Mouse (Mus musculus): Measurements from ENCODE around the gene Stox2. TPM values are rescaled to one million over a fixed set of nuclear protein-coding genes. Genes with fewer than 3 reads are reported as not detected.
A peak's percentile ranks its signal among the peaks of the same experiment; 100 is the strongest.

Stox2 gene
- polyA plus RNA-seq, 1 experiment from 2014 or later, result 7.4 TPM

GRCm38 (mm10) chr8:47243016-47243630 lies 203.0 kb downstream of the Stox2 start:
- peak; percentile 85 for ATAC-seq
- DNase-seq (ENCODE audit: low spot score), result peak; percentile 94
- peak overlapping the region; percentile 30 for H3K4me3 ChIP-seq (ENCODE audit: low read depth, low read length)
- no peaks in the 10 kb centered on the region for H3K9me3 ChIP-seq (ENCODE audit: low read length)
- TF ChIP-seq CTCF (IDR thresholded peaks at IDR 0.05) (no peak), EP300 (IDR thresholded peaks at IDR 0.05) (peak; percentile 96)
- H3K27me3 ChIP-seq (replicated peaks; ENCODE audit: insufficient read depth, low read length), result no peaks in the 10 kb centered on the region
- H3K36me3 ChIP-seq (ENCODE audit: insufficient read depth, low read length), result no peaks in the 10 kb centered on the region
- peak overlapping the region; percentile 56 for H3K4me2 ChIP-seq (replicated peaks; ENCODE audit: low read depth, low read length)
- peak overlapping the region; percentile 72 for H3K27ac ChIP-seq (ENCODE audit: low read length)
- H3K9ac ChIP-seq (replicated peaks; ENCODE audit: low read depth), result no peak overlapping the region
- 28% methylated on average over 8 of the region's 8 CpGs for WGBS
- peaks cover 4% of the 10 kb centered on the region; the same call in 1 of the 2 replicates for H3K4me1 ChIP-seq (ENCODE audit: insufficient read depth, low read depth, low read length)

DNA sequence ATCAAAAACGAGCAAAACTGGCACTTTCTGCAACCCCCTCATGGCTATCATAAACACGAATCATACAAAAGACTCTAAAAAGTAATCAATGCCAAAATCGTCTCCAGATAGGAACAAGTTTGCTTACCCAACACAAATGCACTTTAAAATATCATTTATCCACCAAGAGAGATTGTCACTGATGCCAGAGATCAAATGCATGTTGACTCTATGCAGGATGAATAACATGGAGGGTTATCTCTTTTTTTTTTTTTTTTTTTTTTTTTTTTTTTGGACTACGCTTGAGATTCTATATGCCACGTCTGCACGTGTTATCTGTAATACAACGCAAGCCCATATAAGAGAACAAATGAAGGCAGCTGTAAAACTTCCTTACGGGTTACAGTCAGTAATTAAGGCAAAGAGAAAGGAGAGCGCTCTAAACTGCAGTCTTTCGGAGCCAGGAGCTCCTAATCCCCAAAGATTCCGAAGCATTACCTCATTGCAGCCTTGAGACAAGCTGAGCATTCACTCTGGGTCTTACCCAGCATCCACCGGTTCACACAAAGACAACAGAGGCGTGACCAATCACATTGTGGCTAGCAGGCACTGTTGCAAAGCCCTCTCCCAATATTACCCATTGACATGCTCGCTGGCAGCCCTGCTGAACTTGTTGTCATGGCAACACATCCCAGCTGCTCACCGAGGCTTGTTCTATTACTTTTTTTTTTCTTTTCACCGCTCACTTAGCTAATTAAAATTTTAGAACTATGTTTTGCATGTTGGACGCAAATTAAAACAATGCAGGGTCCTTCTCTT lies 203.8 kb downstream of the Stox2 start:
- Histone ChIP-seq H3K27ac (ENCODE audit: low read length) (peak overlapping the region; percentile 33; the same call in 1 of the 2 replicates), H3K4me2 (replicated peaks; ENCODE audit: low read depth, low read length) (peak overlapping the region; percentile 56), H3K9me3 (ENCODE audit: low read length) (no peaks in the 10 kb centered on the region), H3K4me1 (ENCODE audit: insufficient read depth, low read depth, low read length) (peaks cover 4% of the 10 kb centered on the region; the same call in 1 of the 2 replicates), H3K9ac (replicated peaks; ENCODE audit: low read depth) (no peak overlapping the region), H3K4me3 (ENCODE audit: low read depth, low read length) (peak overlapping the region; percentile 30), H3K27me3 (replicated peaks; ENCODE audit: insufficient read depth, low read length) (no peaks in the 10 kb centered on the region), H3K36me3 (ENCODE audit: insufficient read depth, low read length) (no peaks in the 10 kb centered on the region)
- no peak for TF ChIP-seq EP300 (IDR thresholded peaks at IDR 0.05)
- no peak for TF ChIP-seq CTCF (IDR thresholded peaks at IDR 0.05)
- DNase-seq (ENCODE audit: low spot score) (peak; percentile 92), ATAC-seq (peak; percentile 87)
- 20% methylated on average over 17 of the region's 17 CpGs for WGBS

DNA sequence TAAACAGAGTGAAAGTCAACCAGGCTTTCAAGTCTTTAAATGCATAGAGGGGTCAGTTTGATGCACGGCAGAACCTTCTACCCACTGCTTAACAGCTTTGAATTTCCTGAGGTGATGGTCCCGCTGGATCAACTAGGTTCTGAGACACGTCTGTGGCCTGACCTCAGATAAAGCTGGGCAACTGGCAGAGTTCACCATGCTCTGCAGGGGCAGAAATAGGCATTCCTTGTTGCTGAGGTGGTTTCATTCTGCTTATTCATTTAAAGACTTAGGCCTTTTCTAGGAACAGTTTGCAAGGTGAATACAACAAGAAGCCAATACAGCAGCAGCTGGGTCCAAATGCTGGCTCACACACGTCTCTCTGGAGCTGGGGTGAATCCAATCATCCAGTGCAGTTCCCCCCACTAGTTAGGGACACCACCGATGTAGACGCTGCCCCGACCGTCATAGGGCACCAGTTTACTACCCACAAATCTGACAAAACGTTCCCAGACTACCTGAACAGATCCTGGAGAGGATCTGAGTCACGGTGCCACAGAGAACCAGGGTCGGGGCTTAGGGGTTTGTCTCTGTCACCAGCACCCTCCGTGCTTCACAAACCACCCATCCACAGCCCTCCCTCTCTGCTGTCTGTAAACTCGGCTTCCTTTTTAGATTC lies 204.6 kb downstream of the Stox2 start:
- 68% methylated on average over 13 of the region's 13 CpGs for WGBS
- Histone ChIP-seq H3K27ac (ENCODE audit: low read length) (no peak overlapping the region), H3K4me2 (replicated peaks; ENCODE audit: low read depth, low read length) (peak overlapping the region; percentile 56), H3K9ac (replicated peaks; ENCODE audit: low read depth) (no peak overlapping the region), H3K9me3 (ENCODE audit: low read length) (no peaks in the 10 kb centered on the region), H3K27me3 (replicated peaks; ENCODE audit: insufficient read depth, low read length) (no peaks in the 10 kb centered on the region), H3K4me1 (ENCODE audit: insufficient read depth, low read depth, low read length) (peaks cover 4% of the 10 kb centered on the region; the same call in 1 of the 2 replicates), H3K4me3 (ENCODE audit: low read depth, low read length) (peak overlapping the region; percentile 30; the same call in 1 of the 2 replicates), H3K36me3 (ENCODE audit: insufficient read depth, low read length) (no peaks in the 10 kb centered on the region)
- DNase-seq (ENCODE audit: low spot score) (no peak), ATAC-seq (no peak)
- TF ChIP-seq EP300 (IDR thresholded peaks at IDR 0.05), result no peak
- TF ChIP-seq CTCF (IDR thresholded peaks at IDR 0.05), result no peak

- H3K9me3 ChIP-seq (ENCODE audit: low read length), result no peaks in the 10 kb centered on the region
Measured at GRCm38 (mm10) chr8:47240871-47241270, 205.3 kb downstream of the Stox2 start.

GRCm38 (mm10) chr8:47240266-47240665 lies 205.9 kb downstream of the Stox2 start:
- Histone ChIP-seq H3K4me2 (replicated peaks; ENCODE audit: low read depth, low read length) (peak overlapping the region; percentile 3; the same call in 1 of the 2 replicates), H3K4me1 (ENCODE audit: insufficient read depth, low read depth, low read length) (peaks cover 4% of the 10 kb centered on the region; the same call in 1 of the 2 replicates), H3K27me3 (replicated peaks; ENCODE audit: insufficient read depth, low read length) (no peaks in the 10 kb centered on the region), H3K9me3 (ENCODE audit: low read length) (no peaks in the 10 kb centered on the region), H3K9ac (replicated peaks; ENCODE audit: low read depth) (no peak overlapping the region), H3K4me3 (ENCODE audit: low read depth, low read length) (no peak overlapping the region), H3K36me3 (ENCODE audit: insufficient read depth, low read length) (no peaks in the 10 kb centered on the region), H3K27ac (ENCODE audit: low read length) (no peak overlapping the region)
- DNase-seq (ENCODE audit: low spot score) (no peak), ATAC-seq (no peak)
- WGBS, result 60% methylated on average over 7 of the region's 7 CpGs
- no peak for TF ChIP-seq EP300 (IDR thresholded peaks at IDR 0.05)
- TF ChIP-seq CTCF (IDR thresholded peaks at IDR 0.05), result no peak

More at GRCm38 (mm10) chr8:47240871-47241270, 205.3 kb downstream of the Stox2 start:
- H3K4me1 ChIP-seq (ENCODE audit: insufficient read depth, low read depth, low read length), result peaks cover 4% of the 10 kb centered on the region; the same call in 1 of the 2 replicates
- H3K4me3 ChIP-seq (ENCODE audit: low read depth, low read length), result no peak overlapping the region
- H3K9ac ChIP-seq (replicated peaks; ENCODE audit: low read depth), result no peak overlapping the region
- no peak overlapping the region for H3K27ac ChIP-seq (ENCODE audit: low read length)
- H3K4me2 ChIP-seq (replicated peaks; ENCODE audit: low read depth, low read length), result no peak overlapping the region
- 78% methylated on average over 4 of the region's 4 CpGs for WGBS
- no peak for DNase-seq (ENCODE audit: low spot score)
- no peak for ATAC-seq
- no peak for TF ChIP-seq CTCF (IDR thresholded peaks at IDR 0.05)
- no peak for TF ChIP-seq EP300 (IDR thresholded peaks at IDR 0.05)
- no peaks in the 10 kb centered on the region for H3K36me3 ChIP-seq (ENCODE audit: insufficient read depth, low read length)
- no peaks in the 10 kb centered on the region for H3K27me3 ChIP-seq (replicated peaks; ENCODE audit: insufficient read depth, low read length)

GRCm38 (mm10) chr8:47232081-47232480 lies 214.1 kb downstream of the Stox2 start:
- no peaks in the 10 kb centered on the region for H3K9me3 ChIP-seq (ENCODE audit: low read length)
- 81% methylated on average over 3 of the region's 3 CpGs for WGBS
- H3K4me2 ChIP-seq (replicated peaks; ENCODE audit: low read depth, low read length), result no peak overlapping the region
- H3K36me3 ChIP-seq (ENCODE audit: insufficient read depth, low read length), result no peaks in the 10 kb centered on the region
- TF ChIP-seq CTCF (IDR thresholded peaks at IDR 0.05) (no peak), EP300 (IDR thresholded peaks at IDR 0.05) (no peak)
- H3K4me3 ChIP-seq (ENCODE audit: low read depth, low read length), result no peak overlapping the region
- no peak overlapping the region for H3K9ac ChIP-seq (replicated peaks; ENCODE audit: low read depth)
- no peaks in the 10 kb centered on the region for H3K4me1 ChIP-seq (ENCODE audit: insufficient read depth, low read depth, low read length)
- H3K27me3 ChIP-seq (replicated peaks; ENCODE audit: insufficient read depth, low read length), result no peaks in the 10 kb centered on the region
- no peak for DNase-seq (ENCODE audit: low spot score)
- H3K27ac ChIP-seq (ENCODE audit: low read length), result no peak overlapping the region
- ATAC-seq, result no peak

All from lung, postnatal 0 days (tissue).